ENCODE assay signal across 19 mouse cellular contexts in the genomic region with DNA sequence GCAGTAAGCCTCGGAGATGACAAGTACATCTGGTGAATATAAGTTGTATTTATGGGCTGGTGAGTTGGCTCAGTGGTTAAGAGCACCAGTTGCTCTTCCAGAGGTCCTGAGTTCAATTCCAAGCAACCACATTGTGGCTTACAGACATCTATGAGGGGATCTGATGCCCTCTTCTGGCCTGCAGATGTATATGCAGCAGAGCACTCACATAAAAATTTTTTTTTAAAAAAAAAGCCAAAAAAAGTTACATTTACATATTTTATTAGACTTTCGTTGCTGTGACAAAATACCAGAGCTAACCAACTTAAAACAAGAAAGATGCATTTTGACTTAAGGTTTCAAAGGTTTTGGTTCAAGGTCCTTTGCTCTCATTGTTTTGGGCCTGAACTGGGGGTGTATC. TPM values are rescaled to one million over a fixed set of nuclear protein-coding genes. Genes with fewer than 3 reads are reported as not detected.
DNase-seq lines count a peak whose midpoint lies in the region; ATAC-seq and TF ChIP-seq lines count a peak whose summit lies in the region.
"Had no signal": no experiment of that assay in that cellular context is flagged by ENCODE, and none has a peak within 500 bp of the region (broad histone marks: within the 10 kb centered on the region; RNA-seq: fewer than 3 reads in every experiment).

No protein-coding gene starts in this region.

- TF ChIP-seq POLR2A in kidney, adult 2 months (IDR thresholded peaks at IDR 0.05; ENCODE audit: low read depth, low read length), result no peak
- no peak for TF ChIP-seq POLR2A in MEL (IDR thresholded peaks at IDR 0.05; ENCODE audit: control insufficient read depth in 1 of 2, insufficient read depth in 1 of 2, low read depth in 1 of 2, low read length in 2 of 2, poor library complexity in 1 of 2)

- H3K4me3 ChIP-seq in kidney, adult 2 months (ENCODE audit: insufficient read depth, low read depth, low read length), result no peak overlapping the region
- no peak overlapping the region for H3K4me3 ChIP-seq in kidney, embryonic 16.5 days (ENCODE audit: low read length)
- no peak overlapping the region for H3K4me3 ChIP-seq in MEL (ENCODE audit: control insufficient read depth in 1 of 2, insufficient read depth in 1 of 2, low read depth in 2 of 2, low read length in 2 of 2)
- H3K4me3 ChIP-seq: midbrain, embryonic 12.5 days; stomach, embryonic 15.5 days had no signal

- no peaks in the 10 kb centered on the region for H3K27me3 ChIP-seq in kidney, adult 2 months (replicated peaks; ENCODE audit: control insufficient read depth, insufficient read depth, low read length)
- H3K27me3 ChIP-seq in kidney, embryonic 16.5 days (ENCODE audit: insufficient read depth, low read length), result no peaks in the 10 kb centered on the region
- H3K27me3 ChIP-seq in MEL (ENCODE audit: control insufficient read depth in 1 of 2, insufficient read depth in 2 of 2, low read length in 2 of 2), result peaks cover 1 to 3% of the 10 kb centered on the region in 2 experiments; a peak in 3 of 4 replicates
- H3K27me3 ChIP-seq: midbrain, embryonic 12.5 days; stomach, embryonic 15.5 days had no signal

- H3K79me2 ChIP-seq in MEL (ENCODE audit: control insufficient read depth, insufficient read depth, low read length, poor library complexity), result no peaks in the 10 kb centered on the region

- H3K9me3 ChIP-seq in kidney, embryonic 16.5 days (ENCODE audit: low read length), result no peaks in the 10 kb centered on the region
- no peaks in the 10 kb centered on the region for H3K9me3 ChIP-seq in MEL (replicated peaks; ENCODE audit: insufficient read depth, low read length)
- H3K9me3 ChIP-seq: G1E; midbrain, embryonic 12.5 days; stomach, embryonic 15.5 days had no signal

- ATAC-seq in kidney, embryonic 16.5 days (ENCODE audit: low FRiP score, low TSS enrichment), result no peak
- ATAC-seq: inflammation-experienced regulatory T-cells, adult 6 months had no signal

- no peak overlapping the region for H3K9ac ChIP-seq in kidney, embryonic 16.5 days (replicated peaks; ENCODE audit: low read length)
- no peak overlapping the region for H3K9ac ChIP-seq in MEL (ENCODE audit: control insufficient read depth, low read depth, low read length, poor library complexity, severe bottlenecking)
- H3K9ac ChIP-seq: midbrain, embryonic 12.5 days; stomach, embryonic 15.5 days had no signal

- H3K36me3 ChIP-seq in kidney, adult 2 months (ENCODE audit: control insufficient read depth, insufficient read depth, low read length), result no peaks in the 10 kb centered on the region
- no peaks in the 10 kb centered on the region for H3K36me3 ChIP-seq in kidney, embryonic 16.5 days (ENCODE audit: insufficient read depth, low read length)
- H3K36me3 ChIP-seq in MEL (ENCODE audit: control insufficient read depth in 1 of 2, insufficient read depth in 2 of 2, low read length in 2 of 2), result no peaks in the 10 kb centered on the region; a peak in 1 of 4 replicates
- H3K36me3 ChIP-seq: G1E; midbrain, embryonic 12.5 days; stomach, embryonic 15.5 days had no signal

- DNase-seq in kidney, adult 2 months, result peak; percentile 10
- DNase-seq in thymus, postnatal 25 days, result peak; percentile 14
- no peak for DNase-seq in thymus, postnatal 10 days (ENCODE audit: low spot score in 2 of 2)
- DNase-seq in MEL (ENCODE audit: low read depth, low spot score), result peak; percentile 54
- DNase-seq in right cerebral cortex, postnatal 36 days (ENCODE audit: low spot score in 2 of 2), result no peak
- no peak for DNase-seq in urinary bladder, postnatal 4 days (ENCODE audit: low spot score in 2 of 2)
- DNase-seq: adrenal gland, postnatal 36 days; cerebellum, postnatal 25 days; gastrocnemius, postnatal 14 days; heart, postnatal 4 days; kidney, postnatal 14 days; lung, postnatal 36 days; retina, postnatal 1 day had no signal

- TF ChIP-seq EP300 in MEL (IDR thresholded peaks at IDR 0.05; ENCODE audit: low read depth in 1 of 2, low read length in 2 of 2), result no peak

- no peaks in the 10 kb centered on the region for H3K4me1 ChIP-seq in kidney, adult 2 months (ENCODE audit: control insufficient read depth, insufficient read depth, low read length)
- H3K4me1 ChIP-seq in kidney, embryonic 16.5 days (ENCODE audit: insufficient read depth, low read length), result no peaks in the 10 kb centered on the region
- H3K4me1 ChIP-seq in MEL (ENCODE audit: control insufficient read depth in 1 of 2, insufficient read depth in 2 of 2, low read length in 2 of 2), result peaks cover 0 to 11% of the 10 kb centered on the region in 2 experiments; a peak in 2 of 4 replicates
- H3K4me1 ChIP-seq: midbrain, embryonic 12.5 days; stomach, embryonic 15.5 days had no signal

- H3K4me2 ChIP-seq in kidney, embryonic 16.5 days (replicated peaks; ENCODE audit: low read depth, low read length), result no peak overlapping the region
- H3K4me2 ChIP-seq: heart, embryonic 11.5 days; midbrain, embryonic 12.5 days; stomach, embryonic 15.5 days had no signal

- no peak overlapping the region for H3K27ac ChIP-seq in kidney, adult 2 months (ENCODE audit: insufficient read depth, low read depth, low read length)
- H3K27ac ChIP-seq in kidney, embryonic 16.5 days (ENCODE audit: low read length), result no peak overlapping the region
- H3K27ac ChIP-seq in MEL (ENCODE audit: control insufficient read depth, low read depth, low read length), result no peak overlapping the region
- H3K27ac ChIP-seq: midbrain, embryonic 12.5 days; stomach, embryonic 15.5 days had no signal

- 77% methylated on average over 2 of the region's 2 CpGs for WGBS in kidney, adult 2 months
- 71% methylated on average over 2 of the region's 2 CpGs for WGBS in kidney, embryonic 16.5 days

- 0 out of 2 replicates have a peak, but pooled peaks have one; percentile 9 for TF ChIP-seq CTCF in kidney, adult 2 months (conservative IDR thresholded peaks at IDR 0.05; ENCODE audit: insufficient read depth, insufficient read length, low read depth, low read length)
- TF ChIP-seq CTCF in MEL (IDR thresholded peaks at IDR 0.05 in 2 of 3, conservative IDR thresholded peaks at IDR 0.05 in 1 of 3; ENCODE audit: control insufficient read depth in 1 of 3, insufficient read depth in 1 of 3, low read depth in 2 of 3, low read length in 3 of 3, poor library complexity in 1 of 3, severe bottlenecking in 1 of 3), result peak; percentile 35 to 62 (median 43)

- TF ChIP-seq RAD21 in MEL (IDR thresholded peaks at IDR 0.05; ENCODE audit: low read depth, low read length), result peak; percentile 65

TF ChIP-seq in MEL, 35 proteins besides CTCF, POLR2A, EP300 and RAD21 (continues in another document):
- TF ChIP-seq MYB (IDR thresholded peaks at IDR 0.05; ENCODE audit: low read depth, low read length) (no peak), TCF12 (IDR thresholded peaks at IDR 0.05; ENCODE audit: low read depth, low read length) (no peak), POLR2AphosphoS2 (IDR thresholded peaks at IDR 0.05; ENCODE audit: low read length) (no peak), KAT2A (conservative IDR thresholded peaks at IDR 0.05; ENCODE audit: low read depth, low read length) (no peak), USF1 (IDR thresholded peaks at IDR 0.05; ENCODE audit: low read depth, low read length) (no peak), MEF2A (IDR thresholded peaks at IDR 0.05; ENCODE audit: extremely low read depth, insufficient replicate concordance, low read depth, low read length, poor library complexity, severe bottlenecking) (no peak), ZNF384 (IDR thresholded peaks at IDR 0.05; ENCODE audit: low read depth, low read length) (peak; percentile 91), POLR2AphosphoS5 (IDR thresholded peaks at IDR 0.05; ENCODE audit: borderline replicate concordance, low read depth, low read length) (no peak), CHD1 (IDR thresholded peaks at IDR 0.05; ENCODE audit: low read depth, low read length) (no peak), GATA1 (IDR thresholded peaks at IDR 0.05; ENCODE audit: low read depth, low read length) (no peak), MXI1 (IDR thresholded peaks at IDR 0.05; ENCODE audit: low read depth, low read length) (no peak), ELF1 (IDR thresholded peaks at IDR 0.05; ENCODE audit: low read depth, low read length) (no peak), E2F4 (IDR thresholded peaks at IDR 0.05; ENCODE audit: borderline replicate concordance, low read depth, low read length) (no peak), BHLHE40 (IDR thresholded peaks at IDR 0.05; ENCODE audit: borderline replicate concordance, low read depth, low read length) (no peak), ZMIZ1 (IDR thresholded peaks at IDR 0.05; ENCODE audit: low read depth, low read length) (no peak), ZKSCAN1 (IDR thresholded peaks at IDR 0.05; ENCODE audit: low read depth, low read length) (no peak), TAL1 (IDR thresholded peaks at IDR 0.05; ENCODE audit: low read length) (no peak), ETS1 (IDR thresholded peaks at IDR 0.05; ENCODE audit: low read depth, low read length) (no peak), CHD2 (IDR thresholded peaks at IDR 0.05; ENCODE audit: low read length) (no peak), ZC3H11A (IDR thresholded peaks at IDR 0.05; ENCODE audit: low read depth, low read length) (peak; percentile 93), NRF1 (IDR thresholded peaks at IDR 0.05; ENCODE audit: insufficient read depth, low read depth, low read length, poor library complexity, severe bottlenecking) (no peak), MAX (IDR thresholded peaks at IDR 0.05; ENCODE audit: low read length) (no peak), TBP (IDR thresholded peaks at IDR 0.05; ENCODE audit: low read depth, low read length) (peak; percentile 89), JUND (IDR thresholded peaks at IDR 0.05; ENCODE audit: low read depth, low read length) (no peak), MAFK (IDR thresholded peaks at IDR 0.05; ENCODE audit: borderline replicate concordance, low read depth, low read length) (no peak), SIN3A (IDR thresholded peaks at IDR 0.05; ENCODE audit: low read length) (no peak), RCOR1 (IDR thresholded peaks at IDR 0.05; ENCODE audit: low read depth, low read length) (no peak), MAZ (IDR thresholded peaks at IDR 0.05; ENCODE audit: low read depth, low read length) (no peak)

RNA-seq across cellular contexts. Expression of a gene that starts 17.5 kb away (rescaled TPM):
- polyA plus RNA-seq in kidney, adult 2 months (2012; rRNA removed), result 1.6 and 2.0 TPM in 2 replicates
- polyA plus RNA-seq in kidney, embryonic 16.5 days (2015; fragmentation: Nextera tagmentation; extraction: Ambion mirVana), result 0.24 and 0.36 TPM in 2 replicates
- total RNA-seq in MEL (2012; rRNA removed), result 0.27 and 0.62 TPM in 2 replicates
- polyA plus RNA-seq in MEL (2012; ENCODE audit: insufficient read depth in 1 of 2, insufficient read length in 2 of 2, low read depth in 1 of 2, low replicate concordance in 2 of 2, missing spikeins in 1 of 2), result under 1 TPM in 1 of 2 experiments, not detected in 1; 0.93 TPM

RNA-seq across cellular contexts. Expression of a gene that starts 43.8 kb away (rescaled TPM):
- polyA plus RNA-seq in kidney, adult 2 months (2012; rRNA removed), result 14.8 and 16.7 TPM in 2 replicates
- 19.6 TPM in 2 replicates for polyA plus RNA-seq in kidney, embryonic 16.5 days (2015; fragmentation: Nextera tagmentation; extraction: Ambion mirVana)
- 7.6 and 8.2 TPM in 2 replicates for total RNA-seq in MEL (2012; rRNA removed)
- 10 to 100 TPM in 1 of 2 experiments, not detected in 1; 10.6 TPM for polyA plus RNA-seq in MEL (2012; ENCODE audit: insufficient read depth in 1 of 2, insufficient read length in 2 of 2, low read depth in 1 of 2, low replicate concordance in 2 of 2, missing spikeins in 1 of 2)

Comparison
In these comparisons a context has a peak if more than half of its experiments do, and no peak if none do; other contexts are left out.
1. DNase-seq: peak in kidney, adult 2 months (single experiment), thymus, postnatal 25 days (single experiment) and MEL (single experiment); none in thymus, postnatal 10 days (0 of 2), right cerebral cortex, postnatal 36 days (0 of 2) and urinary bladder, postnatal 4 days (0 of 2).